Mouse (Mus musculus) liver, embryonic 12.5 days (tissue): ENCODE results near the gene Grid2ip. TPM values are rescaled to one million over a fixed set of nuclear protein-coding genes. Genes with fewer than 3 reads are reported as not detected.
A peak's percentile ranks its signal among the peaks of the same experiment; 100 is the strongest.

Experiments used
- ATAC-seq: fragments of 200-750 bp; cut with Nextera tagmentation; 2 replicates; pipeline ENCODE4 v1.8.0; 2017; ENCODE audit warnings: moderate number of reproducible peaks, mild to moderate bottlenecking, moderate library complexity
- H3K27ac ChIP-seq: fragments of 300-500 bp; sonication (generic); 2 replicates; pipeline ENCODE4 v1.5.1; 2016; ENCODE audit warnings: mild to moderate bottlenecking
- H3K27me3 ChIP-seq: fragments of 300-500 bp; sonication (generic); replicated peaks from 2 replicates; pipeline ENCODE4 v1.6.1; 2016; ENCODE audit warnings: mild to moderate bottlenecking, moderate library complexity
- H3K36me3 ChIP-seq: fragments of 300-500 bp; sonication (generic); 2 replicates; pipeline ENCODE4 v1.6.1; 2016; ENCODE audit warnings: mild to moderate bottlenecking, moderate library complexity
- H3K4me1 ChIP-seq: fragments of 300-500 bp; sonication (generic); 2 replicates; pipeline ENCODE4 v1.6.1; 2016
- H3K4me2 ChIP-seq: fragments of 300-500 bp; sonication (generic); 2 replicates; pipeline ENCODE4 v1.6.1; 2016; ENCODE audit warnings: mild to moderate bottlenecking, moderate library complexity
- H3K4me3 ChIP-seq: fragments of 300-500 bp; sonication (generic); 2 replicates; pipeline ENCODE4 v1.5.1; 2016; ENCODE audit warnings: mild to moderate bottlenecking, moderate library complexity
- H3K9ac ChIP-seq: fragments of 300-500 bp; sonication (generic); 2 replicates; pipeline ENCODE4 v1.6.1; 2016; ENCODE audit warnings: mild to moderate bottlenecking, moderate library complexity
- H3K9me3 ChIP-seq: fragments of 300-500 bp; sonication (generic); replicated peaks from 2 replicates; pipeline ENCODE4 v1.6.1; 2016; ENCODE audit warnings: mild to moderate bottlenecking, moderate library complexity
- WGBS: fragments of 180-500 bp; shearing (Covaris S2); methylation state at CpG from one replicate; pipeline ENCODE4 v1.1.7; 2016; ENCODE audit not compliant: insufficient replicate concordance; 5-methylcytosine and 5-hydroxymethylcytosine counted together
- polyA plus RNA-seq: library from polyadenylated mRNA; unstranded; fragments of >200 nt; fragmentation: Nextera tagmentation; extraction: Ambion mirVana; gene quantifications from 2 replicates; pipeline ENCODE4 v1.2.1, GENCODE M21; 2016

Gene Grid2ip
- polyA plus RNA-seq, 1 experiment from 2014 or later = 0.04 TPM

GRCm38 (mm10) chr5:143334418-143335088 is 22.6 kb upstream of the Grid2ip start:
- Histone ChIP-seq H3K36me3 (no peaks in the 10 kb centered on the region), H3K4me2 (peak overlapping the region; percentile 34; the same call in 1 of the 2 replicates), H3K4me3 (no peak overlapping the region), H3K27me3 (peaks cover 15% of the 10 kb centered on the region), H3K27ac (no peak overlapping the region), H3K9ac (no peak overlapping the region), H3K9me3 (no peaks in the 10 kb centered on the region), H3K4me1 (peaks cover 8% of the 10 kb centered on the region)
- 52% methylated on average over 14 of the region's 14 CpGs for WGBS
- no peak for ATAC-seq

- Histone ChIP-seq H3K27me3 (peaks cover 20% of the 10 kb centered on the region), H3K36me3 (no peaks in the 10 kb centered on the region), H3K4me2 (no peak overlapping the region), H3K4me3 (no peak overlapping the region), H3K9me3 (no peaks in the 10 kb centered on the region), H3K27ac (no peak overlapping the region), H3K9ac (no peak overlapping the region), H3K4me1 (peaks cover 3% of the 10 kb centered on the region)
- 64% methylated on average over 7 of the region's 7 CpGs for WGBS
- ATAC-seq = no peak
Observed at GRCm38 (mm10) chr5:143335089-143335460, 22.1 kb upstream of the Grid2ip start.

- Histone ChIP-seq H3K27me3 (peaks cover 20% of the 10 kb centered on the region), H3K4me1 (no peaks in the 10 kb centered on the region), H3K4me2 (no peak overlapping the region), H3K9ac (no peak overlapping the region), H3K9me3 (no peaks in the 10 kb centered on the region), H3K4me3 (no peak overlapping the region), H3K27ac (no peak overlapping the region), H3K36me3 (no peaks in the 10 kb centered on the region)
- WGBS = 57% methylated on average over 6 of the region's 6 CpGs
- ATAC-seq = no peak
Observed at GRCm38 (mm10) chr5:143336559-143336958, 20.6 kb upstream of the Grid2ip start.

- 39% methylated on average over 6 of the region's 6 CpGs for WGBS
- H3K27ac ChIP-seq = no peak overlapping the region
- no peak overlapping the region for H3K4me2 ChIP-seq
- peaks cover 20% of the 10 kb centered on the region for H3K27me3 ChIP-seq
- no peak for ATAC-seq
- no peaks in the 10 kb centered on the region for H3K36me3 ChIP-seq
- H3K4me1 ChIP-seq = no peaks in the 10 kb centered on the region
- H3K4me3 ChIP-seq = no peak overlapping the region
- H3K9me3 ChIP-seq = peaks cover 6% of the 10 kb centered on the region; the same call in 1 of the 2 replicates
- H3K9ac ChIP-seq = no peak overlapping the region
Observed at GRCm38 (mm10) chr5:143339603-143340002, 17.5 kb upstream of the Grid2ip start.

- Histone ChIP-seq H3K9me3 (peaks cover 14% of the 10 kb centered on the region; the same call in 1 of the 2 replicates), H3K9ac (no peak overlapping the region), H3K27ac (no peak overlapping the region), H3K27me3 (peaks cover 6% of the 10 kb centered on the region; the same call in 1 of the 2 replicates), H3K4me2 (no peak overlapping the region), H3K36me3 (no peaks in the 10 kb centered on the region), H3K4me3 (no peak overlapping the region), H3K4me1 (no peaks in the 10 kb centered on the region)
- no peak for ATAC-seq
- 72% methylated on average over 8 of the region's 8 CpGs for WGBS
Observed at GRCm38 (mm10) chr5:143346367-143346766, 10.8 kb upstream of the Grid2ip start.

GRCm38 (mm10) chr5:143356017-143356416 is 1.1 kb upstream of the Grid2ip start:
- Histone ChIP-seq H3K9me3 (no peaks in the 10 kb centered on the region; the same call in 1 of the 2 replicates), H3K4me1 (0 out of 2 replicates have a peak, but pooled peaks cover 4% of the 10 kb centered on the region), H3K4me2 (no peak overlapping the region), H3K27ac (no peak overlapping the region), H3K4me3 (no peak overlapping the region), H3K9ac (no peak overlapping the region), H3K36me3 (no peaks in the 10 kb centered on the region), H3K27me3 (peaks cover 71% of the 10 kb centered on the region)
- ATAC-seq = no peak
- WGBS = 29% methylated on average over 5 of the region's 5 CpGs

GRCm38 (mm10) chr5:143357564-143357963 is 426 bp downstream of the Grid2ip start:
- H3K9me3 ChIP-seq = no peaks in the 10 kb centered on the region; the same call in 1 of the 2 replicates
- H3K4me3 ChIP-seq = no peak overlapping the region
- no peaks in the 10 kb centered on the region for H3K36me3 ChIP-seq
- no peak overlapping the region for H3K9ac ChIP-seq
- 7% methylated on average over 23 of the region's 28 CpGs for WGBS
- peaks cover 86% of the 10 kb centered on the region for H3K27me3 ChIP-seq
- no peak for ATAC-seq
- peak overlapping the region; percentile 33 for H3K4me2 ChIP-seq
- 0 out of 2 replicates have a peak, but pooled peaks cover 4% of the 10 kb centered on the region for H3K4me1 ChIP-seq
- H3K27ac ChIP-seq = no peak overlapping the region

- Histone ChIP-seq H3K36me3 (no peaks in the 10 kb centered on the region), H3K4me3 (no peak overlapping the region), H3K27me3 (peaks cover 95% of the 10 kb centered on the region), H3K9me3 (no peaks in the 10 kb centered on the region), H3K9ac (no peak overlapping the region), H3K4me1 (peaks cover 8% of the 10 kb centered on the region; the same call in 1 of the 2 replicates), H3K4me2 (no peak overlapping the region), H3K27ac (no peak overlapping the region)
- WGBS = 30% methylated on average over 7 of the region's 7 CpGs
- ATAC-seq = no peak
Observed at GRCm38 (mm10) chr5:143359263-143359662, 2.1 kb downstream of the Grid2ip start.

GRCm38 (mm10) chr5:143360000-143360399 is 2.9 kb downstream of the Grid2ip start:
- Histone ChIP-seq H3K27me3 (peaks cover 96% of the 10 kb centered on the region), H3K27ac (no peak overlapping the region), H3K9ac (no peak overlapping the region), H3K36me3 (no peaks in the 10 kb centered on the region), H3K4me3 (no peak overlapping the region), H3K4me2 (no peak overlapping the region), H3K9me3 (no peaks in the 10 kb centered on the region), H3K4me1 (peaks cover 13% of the 10 kb centered on the region; the same call in 1 of the 2 replicates)
- WGBS = 34% methylated on average over 5 of the region's 5 CpGs
- ATAC-seq = no peak

- H3K27me3 ChIP-seq = peaks cover 98% of the 10 kb centered on the region
- H3K36me3 ChIP-seq = no peaks in the 10 kb centered on the region
- 54% methylated on average over 7 of the region's 7 CpGs for WGBS
- H3K4me1 ChIP-seq = peaks cover 17% of the 10 kb centered on the region; the same call in 1 of the 2 replicates
- no peak for ATAC-seq
- H3K9me3 ChIP-seq = no peaks in the 10 kb centered on the region
- no peak overlapping the region for H3K27ac ChIP-seq
- H3K9ac ChIP-seq = no peak overlapping the region
- no peak overlapping the region for H3K4me2 ChIP-seq
- H3K4me3 ChIP-seq = no peak overlapping the region
Observed at GRCm38 (mm10) chr5:143361428-143361827, 4.3 kb downstream of the Grid2ip start.

GRCm38 (mm10) chr5:143363678-143364615 is 6.8 kb downstream of the Grid2ip start:
- H3K27me3 ChIP-seq = peaks cover 92% of the 10 kb centered on the region
- peak overlapping the region; percentile 62 for H3K4me2 ChIP-seq
- H3K4me3 ChIP-seq = peak overlapping the region; percentile 40
- no peak overlapping the region for H3K27ac ChIP-seq
- H3K9me3 ChIP-seq = no peaks in the 10 kb centered on the region
- H3K36me3 ChIP-seq = no peaks in the 10 kb centered on the region
- WGBS = 3% methylated on average over 46 of the region's 47 CpGs
- ATAC-seq = 0 out of 2 replicates have a peak, but pooled peaks have one; percentile 32
- H3K4me1 ChIP-seq = peaks cover 13% of the 10 kb centered on the region; the same call in 1 of the 2 replicates
- H3K9ac ChIP-seq = 0 out of 2 replicates have a peak overlapping the region, but pooled peaks have one; percentile 14

- Histone ChIP-seq H3K4me2 (no peak overlapping the region), H3K4me1 (peaks cover 20% of the 10 kb centered on the region), H3K9ac (no peak overlapping the region), H3K36me3 (no peaks in the 10 kb centered on the region), H3K4me3 (no peak overlapping the region), H3K27me3 (peaks cover 94% of the 10 kb centered on the region), H3K27ac (no peak overlapping the region), H3K9me3 (no peaks in the 10 kb centered on the region)
- ATAC-seq = no peak
- 63% methylated on average over 3 of the region's 3 CpGs for WGBS
Observed at GRCm38 (mm10) chr5:143367931-143368330, 10.8 kb downstream of the Grid2ip start.
